Mouse (Mus musculus) neural tube, embryonic 10.5 days (tissue): Measurements from ENCODE around the gene Olfr103.

Experiments used
- DNase-seq: peaks from one replicate; pipeline ENCODE4 v3.0.0-alpha.2; 2017; ENCODE audit warnings: low spot score; ENCODE audit errors: extremely low spot score

Olfr103 gene

GRCm38 (mm10) chr17:37339598-37339997 lies at the start of gene Olfr103:
TSS of gene Olfr103 (minus strand) at chr17:37339698.
- no peak for DNase-seq

GRCm38 (mm10) chr17:37378733-37379132 lies 39.2 kb upstream of the Olfr103 start, which contains the start of gene Olfr105-ps:
TSS of gene Olfr105-ps (plus strand) at chr17:37379033.
- DNase-seq: no peak

GRCm38 (mm10) chr17:37359282-37359681 lies 19.8 kb upstream of the Olfr103 start, which contains the start of gene Olfr104-ps:
TSS of gene Olfr104-ps (plus strand) at chr17:37359582.
- no peak for DNase-seq

- DNase-seq: no peak
Observed at GRCm38 (mm10) chr17:37316954-37317353, 22.5 kb downstream of the Olfr103 start, which contains the start of gene Olfr102. TSS of gene Olfr102 (minus strand) at chr17:37317054.

- no peak for DNase-seq
Observed at GRCm38 (mm10) chr17:37310146-37310699, 29.3 kb downstream of the Olfr103 start.

- no peak for DNase-seq
Observed at GRCm38 (mm10) chr17:37308483-37308882, 31.0 kb downstream of the Olfr103 start.

- DNase-seq: no peak
Observed at GRCm38 (mm10) chr17:37304213-37304612, 35.3 kb downstream of the Olfr103 start, which contains the start of gene Olfr101. TSS of gene Olfr101 (minus strand) at chr17:37304313.
